Mouse (Mus musculus): ENCODE measurements around the gene Prkcq. TPM values are rescaled to one million over a fixed set of nuclear protein-coding genes. Genes with fewer than 3 reads are reported as not detected.

Prkcq gene
- polyA plus RNA-seq, 1 experiment from 2014 or later = 3.8 TPM

GRCm38 (mm10) chr2:11218122-11218521 lies 46.2 kb downstream of the Prkcq start:
- no peaks in the 10 kb centered on the region for H3K4me1 ChIP-seq (ENCODE audit: control insufficient read depth, insufficient read depth, low read length)
- H3K9me3 ChIP-seq (ENCODE audit: control insufficient read depth, low read length) = no peaks in the 10 kb centered on the region
- no peak overlapping the region for H3K4me3 ChIP-seq (ENCODE audit: low read depth, low read length)
- WGBS = 86% methylated on average over 5 of the region's 5 CpGs
- H3K27ac ChIP-seq (ENCODE audit: low read depth, low read length) = no peak overlapping the region
- H3K4me2 ChIP-seq (ENCODE audit: low read depth) = no peak overlapping the region
- no peak overlapping the region for H3K9ac ChIP-seq (ENCODE audit: low read length)
- H3K36me3 ChIP-seq (ENCODE audit: control insufficient read depth, insufficient read depth, low read length) = no peaks in the 10 kb centered on the region; the same call in 1 of the 2 replicates
- H3K27me3 ChIP-seq (ENCODE audit: control insufficient read depth, insufficient read depth, low read length) = no peaks in the 10 kb centered on the region
- ATAC-seq (ENCODE audit: insufficient read depth, low FRiP score, low TSS enrichment) (no peak), DNase-seq (ENCODE audit: low spot score) (no peak)

GRCm38 (mm10) chr2:11219262-11219661 lies 47.4 kb downstream of the Prkcq start:
- H3K4me1 ChIP-seq (ENCODE audit: control insufficient read depth, insufficient read depth, low read length) = no peaks in the 10 kb centered on the region
- no peak overlapping the region for H3K9ac ChIP-seq (ENCODE audit: low read length)
- H3K27me3 ChIP-seq (ENCODE audit: control insufficient read depth, insufficient read depth, low read length) = no peaks in the 10 kb centered on the region
- DNase-seq (ENCODE audit: low spot score) = no peak
- H3K36me3 ChIP-seq (ENCODE audit: control insufficient read depth, insufficient read depth, low read length) = no peaks in the 10 kb centered on the region; the same call in 1 of the 2 replicates
- 95% methylated on average over 2 of the region's 2 CpGs for WGBS
- no peak overlapping the region for H3K4me2 ChIP-seq (ENCODE audit: low read depth)
- no peak overlapping the region for H3K27ac ChIP-seq (ENCODE audit: low read depth, low read length)
- no peaks in the 10 kb centered on the region for H3K9me3 ChIP-seq (ENCODE audit: control insufficient read depth, low read length)
- no peak for ATAC-seq (ENCODE audit: insufficient read depth, low FRiP score, low TSS enrichment)
- H3K4me3 ChIP-seq (ENCODE audit: low read depth, low read length) = no peak overlapping the region

GRCm38 (mm10) chr2:11224808-11225484 lies 53.0 kb downstream of the Prkcq start:
- Histone ChIP-seq H3K4me2 (ENCODE audit: low read depth) (no peak overlapping the region), H3K27me3 (ENCODE audit: control insufficient read depth, insufficient read depth, low read length) (no peaks in the 10 kb centered on the region), H3K36me3 (ENCODE audit: control insufficient read depth, insufficient read depth, low read length) (no peaks in the 10 kb centered on the region), H3K4me3 (ENCODE audit: low read depth, low read length) (no peak overlapping the region), H3K9ac (ENCODE audit: low read length) (no peak overlapping the region), H3K27ac (ENCODE audit: low read depth, low read length) (no peak overlapping the region), H3K9me3 (ENCODE audit: control insufficient read depth, low read length) (no peaks in the 10 kb centered on the region), H3K4me1 (ENCODE audit: control insufficient read depth, insufficient read depth, low read length) (no peaks in the 10 kb centered on the region)
- 90% methylated on average over 3 of the region's 3 CpGs for WGBS
- ATAC-seq (ENCODE audit: insufficient read depth, low FRiP score, low TSS enrichment) (no peak), DNase-seq (ENCODE audit: low spot score) (no peak)

- H3K9ac ChIP-seq (ENCODE audit: low read length) = no peak overlapping the region
- ATAC-seq (ENCODE audit: insufficient read depth, low FRiP score, low TSS enrichment) (no peak), DNase-seq (ENCODE audit: low spot score) (no peak)
- no peak overlapping the region for H3K4me2 ChIP-seq (ENCODE audit: low read depth)
- WGBS = 83% methylated on average over 5 of the region's 5 CpGs
- no peaks in the 10 kb centered on the region for H3K4me1 ChIP-seq (ENCODE audit: control insufficient read depth, insufficient read depth, low read length)
- no peaks in the 10 kb centered on the region for H3K36me3 ChIP-seq (ENCODE audit: control insufficient read depth, insufficient read depth, low read length)
- H3K27me3 ChIP-seq (ENCODE audit: control insufficient read depth, insufficient read depth, low read length) = no peaks in the 10 kb centered on the region
- H3K4me3 ChIP-seq (ENCODE audit: low read depth, low read length) = no peak overlapping the region
- no peak overlapping the region for H3K27ac ChIP-seq (ENCODE audit: low read depth, low read length)
- no peaks in the 10 kb centered on the region for H3K9me3 ChIP-seq (ENCODE audit: control insufficient read depth, low read length)
Measured at GRCm38 (mm10) chr2:11225485-11225876, 53.6 kb downstream of the Prkcq start.

GRCm38 (mm10) chr2:11226555-11226954 lies 54.6 kb downstream of the Prkcq start:
- H3K4me3 ChIP-seq (ENCODE audit: low read depth, low read length) = no peak overlapping the region
- no peak overlapping the region for H3K4me2 ChIP-seq (ENCODE audit: low read depth)
- DNase-seq (ENCODE audit: low spot score) (no peak), ATAC-seq (ENCODE audit: insufficient read depth, low FRiP score, low TSS enrichment) (no peak)
- no peak overlapping the region for H3K27ac ChIP-seq (ENCODE audit: low read depth, low read length)
- H3K4me1 ChIP-seq (ENCODE audit: control insufficient read depth, insufficient read depth, low read length) = no peaks in the 10 kb centered on the region
- WGBS = 90% methylated on average over 7 of the region's 7 CpGs
- no peaks in the 10 kb centered on the region for H3K36me3 ChIP-seq (ENCODE audit: control insufficient read depth, insufficient read depth, low read length)
- no peaks in the 10 kb centered on the region for H3K27me3 ChIP-seq (ENCODE audit: control insufficient read depth, insufficient read depth, low read length)
- no peaks in the 10 kb centered on the region for H3K9me3 ChIP-seq (ENCODE audit: control insufficient read depth, low read length)
- no peak overlapping the region for H3K9ac ChIP-seq (ENCODE audit: low read length)

- H3K9me3 ChIP-seq (ENCODE audit: control insufficient read depth, low read length) = no peaks in the 10 kb centered on the region
- 82% methylated on average over 2 of the region's 2 CpGs for WGBS
Measured at GRCm38 (mm10) chr2:11229126-11229525, 57.2 kb downstream of the Prkcq start.

GRCm38 (mm10) chr2:11231118-11231517 lies 59.2 kb downstream of the Prkcq start:
- DNase-seq (ENCODE audit: low spot score) = no peak
- Histone ChIP-seq H3K36me3 (ENCODE audit: control insufficient read depth, insufficient read depth, low read length) (no peaks in the 10 kb centered on the region), H3K27ac (ENCODE audit: low read depth, low read length) (no peak overlapping the region), H3K27me3 (ENCODE audit: control insufficient read depth, insufficient read depth, low read length) (no peaks in the 10 kb centered on the region), H3K4me2 (ENCODE audit: low read depth) (no peak overlapping the region), H3K9me3 (ENCODE audit: control insufficient read depth, low read length) (no peaks in the 10 kb centered on the region), H3K9ac (ENCODE audit: low read length) (no peak overlapping the region), H3K4me1 (ENCODE audit: control insufficient read depth, insufficient read depth, low read length) (no peaks in the 10 kb centered on the region), H3K4me3 (ENCODE audit: low read depth, low read length) (no peak overlapping the region)
- no peak for ATAC-seq (ENCODE audit: insufficient read depth, low FRiP score, low TSS enrichment)
- WGBS = 68% methylated on average over 3 of the region's 3 CpGs

More at GRCm38 (mm10) chr2:11229126-11229525, 57.2 kb downstream of the Prkcq start:
- Histone ChIP-seq H3K36me3 (ENCODE audit: control insufficient read depth, insufficient read depth, low read length) (no peaks in the 10 kb centered on the region), H3K4me1 (ENCODE audit: control insufficient read depth, insufficient read depth, low read length) (no peaks in the 10 kb centered on the region), H3K27me3 (ENCODE audit: control insufficient read depth, insufficient read depth, low read length) (no peaks in the 10 kb centered on the region), H3K4me2 (ENCODE audit: low read depth) (no peak overlapping the region), H3K4me3 (ENCODE audit: low read depth, low read length) (no peak overlapping the region), H3K27ac (ENCODE audit: low read depth, low read length) (no peak overlapping the region), H3K9ac (ENCODE audit: low read length) (no peak overlapping the region)
- DNase-seq (ENCODE audit: low spot score) (no peak), ATAC-seq (ENCODE audit: insufficient read depth, low FRiP score, low TSS enrichment) (no peak)

- DNase-seq (ENCODE audit: low spot score) = no peak
- no peak overlapping the region for H3K9ac ChIP-seq (ENCODE audit: low read length)
- WGBS = 91% methylated on average over 5 of the region's 5 CpGs
Measured at GRCm38 (mm10) chr2:11231988-11232387, 60.1 kb downstream of the Prkcq start.

GRCm38 (mm10) chr2:11238254-11238653 lies 66.3 kb downstream of the Prkcq start:
- H3K4me1 ChIP-seq (ENCODE audit: control insufficient read depth, insufficient read depth, low read length) = no peaks in the 10 kb centered on the region
- H3K36me3 ChIP-seq (ENCODE audit: control insufficient read depth, insufficient read depth, low read length) = no peaks in the 10 kb centered on the region
- H3K27me3 ChIP-seq (ENCODE audit: control insufficient read depth, insufficient read depth, low read length) = no peaks in the 10 kb centered on the region
- WGBS = 91% methylated on average over 4 of the region's 4 CpGs
- DNase-seq (ENCODE audit: low spot score) (no peak), ATAC-seq (ENCODE audit: insufficient read depth, low FRiP score, low TSS enrichment) (no peak)
- H3K27ac ChIP-seq (ENCODE audit: low read depth, low read length) = no peak overlapping the region
- H3K9ac ChIP-seq (ENCODE audit: low read length) = no peak overlapping the region
- no peaks in the 10 kb centered on the region for H3K9me3 ChIP-seq (ENCODE audit: control insufficient read depth, low read length)
- no peak overlapping the region for H3K4me3 ChIP-seq (ENCODE audit: low read depth, low read length)
- no peak overlapping the region for H3K4me2 ChIP-seq (ENCODE audit: low read depth)

More at GRCm38 (mm10) chr2:11231988-11232387, 60.1 kb downstream of the Prkcq start:
- H3K27ac ChIP-seq (ENCODE audit: low read depth, low read length) = no peak overlapping the region
- no peak for ATAC-seq (ENCODE audit: insufficient read depth, low FRiP score, low TSS enrichment)
- H3K36me3 ChIP-seq (ENCODE audit: control insufficient read depth, insufficient read depth, low read length) = no peaks in the 10 kb centered on the region
- H3K9me3 ChIP-seq (ENCODE audit: control insufficient read depth, low read length) = no peaks in the 10 kb centered on the region
- H3K4me2 ChIP-seq (ENCODE audit: low read depth) = no peak overlapping the region
- H3K4me3 ChIP-seq (ENCODE audit: low read depth, low read length) = no peak overlapping the region
- no peaks in the 10 kb centered on the region for H3K4me1 ChIP-seq (ENCODE audit: control insufficient read depth, insufficient read depth, low read length)
- H3K27me3 ChIP-seq (ENCODE audit: control insufficient read depth, insufficient read depth, low read length) = no peaks in the 10 kb centered on the region

Data from neural tube, embryonic 11.5 days (tissue).